Mouse (Mus musculus) cortical plate, adult 2 months (tissue): ENCODE results near the gene Eipr1.

Experiments
- CTCF ChIP-seq: fragments of 200-500 bp; IDR thresholded peaks from 2 replicates; pipeline ENCODE4 v1.5.1; 2011; ENCODE audit warnings: mild to moderate bottlenecking, control low read depth, low read length; ENCODE audit not compliant: insufficient read depth; ENCODE audit errors: extremely low read depth
- POLR2A ChIP-seq: fragments of 200-500 bp; IDR thresholded peaks from 2 replicates; pipeline ENCODE4 v1.6.1; 2011; ENCODE audit warnings: mild to moderate bottlenecking, low read length, control low read depth; ENCODE audit not compliant: insufficient read depth; ENCODE audit errors: extremely low read depth

DNA sequence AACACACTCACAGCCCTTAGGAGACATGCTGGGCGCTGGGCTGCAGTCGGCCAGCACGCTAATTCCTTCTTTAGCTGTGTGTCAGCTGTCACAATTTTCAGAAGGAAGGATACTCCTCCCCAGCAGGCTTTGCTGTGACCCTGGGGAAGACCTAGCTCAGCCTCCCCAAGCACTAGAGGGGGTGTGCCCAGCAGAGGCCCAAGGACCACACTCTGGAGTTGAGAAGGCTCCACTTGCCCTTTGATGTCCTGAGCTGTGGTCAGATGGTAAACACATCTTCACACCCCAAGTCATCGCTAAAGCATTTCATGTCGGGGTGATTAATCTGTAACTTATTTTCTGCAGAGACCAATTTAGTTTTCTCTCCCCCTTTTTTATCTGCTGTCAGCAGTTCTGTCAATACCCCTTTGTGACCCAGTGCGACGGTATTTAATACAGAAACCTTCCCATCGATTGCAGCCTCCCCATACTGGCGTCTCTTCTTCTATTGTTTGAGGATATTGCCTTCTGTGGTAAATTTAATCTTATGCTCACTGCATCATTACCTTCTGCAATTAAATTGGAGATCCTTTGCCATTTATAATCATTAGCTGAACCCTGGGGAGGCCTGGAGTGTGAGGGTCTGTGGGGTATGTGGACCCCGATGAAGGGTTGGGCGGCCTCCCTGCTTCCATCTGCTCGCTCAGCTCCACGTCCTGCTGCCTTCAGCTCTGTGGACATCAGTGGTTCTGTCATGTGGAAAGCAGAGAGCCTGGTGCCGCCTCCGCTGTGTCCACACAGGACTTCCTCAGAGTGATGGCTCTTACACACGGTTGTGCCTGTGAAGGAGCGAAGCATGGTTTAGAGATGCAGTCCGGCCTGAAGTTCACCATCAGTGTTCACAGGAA, 97.4 kb downstream of the Eipr1 start:
- no peak for TF ChIP-seq POLR2A
- TF ChIP-seq CTCF = no peak
